Mouse (Mus musculus): ENCODE measurements at regions not wholly inside any gene's neighbourhood (a gene's known extent, or its start where the extent isn't known, plus 50 kb on each side); places are given as distances from the start of the nearest gene placed in this dataset.

- TF ChIP-seq POLR2A (IDR thresholded peaks at IDR 0.05; ENCODE audit: insufficient read depth, low read depth, low read length) = no peak
- TF ChIP-seq CTCF (IDR thresholded peaks at IDR 0.05; ENCODE audit: insufficient read depth, low read depth, low read length) = no peak
Observed at GRCm38 (mm10) chr9:46431053-46431452, 111.3 kb upstream of the 4931429L15Rik start.

All from olfactory bulb, adult 2 months (tissue).